Mouse (Mus musculus): ENCODE measurements around the gene Gm597. TPM values are rescaled to one million over a fixed set of nuclear protein-coding genes. Genes with fewer than 3 reads are reported as not detected.

Gene Gm597
- not detected in 2 replicates for polyA plus RNA-seq (2016; fragmentation: Nextera tagmentation; extraction: Ambion mirVana)

DNA sequence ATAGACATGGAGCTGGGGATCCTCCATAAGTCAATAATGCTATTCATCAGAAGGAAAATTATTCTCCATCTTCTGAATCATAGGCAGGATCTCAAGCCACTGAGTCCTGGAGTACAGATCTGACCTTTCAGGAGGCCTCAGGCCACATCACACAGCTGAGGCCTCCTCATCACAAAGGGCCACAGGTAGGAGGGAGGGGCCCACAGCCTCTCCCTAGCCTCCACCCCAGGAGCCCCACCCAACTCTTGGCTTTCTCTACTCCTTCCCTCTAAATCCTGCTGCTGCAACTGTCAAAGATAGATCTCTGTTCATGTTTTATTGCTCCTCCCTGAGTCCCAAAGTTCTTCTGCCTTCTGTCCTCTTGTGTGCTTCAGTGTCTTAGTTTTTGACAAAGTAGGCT, at the start of gene Gm597:
TSS of gene Gm597 (minus strand) at position 101 of the 400 bp plus-strand sequence.
- Histone ChIP-seq H3K9me3 (no peaks in the 10 kb centered on the region), H3K9ac (replicated peaks) (no peak within 1 kb of the TSS), H3K4me1 (replicated peaks) (no peaks in the 10 kb centered on the region), H3K36me3 (no peaks in the 10 kb centered on the region), H3K27me3 (no peaks in the 10 kb centered on the region), H3K27ac (no peak within 1 kb of the TSS), H3K4me2 (no peak within 1 kb of the TSS), H3K4me3 (replicated peaks) (no peak within 1 kb of the TSS)
- no peak for ATAC-seq (ENCODE audit: insufficient number of reproducible peaks, insufficient read depth, low FRiP score, low TSS enrichment, low read depth)

GRCm38 (mm10) chr1:28807689-28808088, 27.6 kb upstream of the Gm597 start:
- Histone ChIP-seq H3K4me2 (no peak overlapping the region), H3K4me1 (replicated peaks) (no peaks in the 10 kb centered on the region), H3K27me3 (no peaks in the 10 kb centered on the region), H3K36me3 (no peaks in the 10 kb centered on the region), H3K4me3 (replicated peaks) (no peak overlapping the region), H3K9ac (replicated peaks) (no peak overlapping the region), H3K27ac (no peak overlapping the region), H3K9me3 (no peaks in the 10 kb centered on the region)
- 92% methylated on average over 1 of the region's 1 CpGs for WGBS
- no peak for ATAC-seq (ENCODE audit: insufficient number of reproducible peaks, insufficient read depth, low FRiP score, low TSS enrichment, low read depth)

GRCm38 (mm10) chr1:28806618-28807017, 26.6 kb upstream of the Gm597 start:
- no peak overlapping the region for H3K9ac ChIP-seq (replicated peaks)
- H3K4me1 ChIP-seq (replicated peaks) = no peaks in the 10 kb centered on the region
- no peak overlapping the region for H3K27ac ChIP-seq
- no peaks in the 10 kb centered on the region for H3K27me3 ChIP-seq
- no peaks in the 10 kb centered on the region for H3K36me3 ChIP-seq
- ATAC-seq (ENCODE audit: insufficient number of reproducible peaks, insufficient read depth, low FRiP score, low TSS enrichment, low read depth) = no peak
- H3K9me3 ChIP-seq = no peaks in the 10 kb centered on the region
- no peak overlapping the region for H3K4me3 ChIP-seq (replicated peaks)
- H3K4me2 ChIP-seq = no peak overlapping the region

GRCm38 (mm10) chr1:28800881-28801280, 20.8 kb upstream of the Gm597 start:
- ATAC-seq (ENCODE audit: insufficient number of reproducible peaks, insufficient read depth, low FRiP score, low TSS enrichment, low read depth) = no peak
- H3K27me3 ChIP-seq = no peaks in the 10 kb centered on the region
- no peak overlapping the region for H3K4me3 ChIP-seq (replicated peaks)
- H3K9me3 ChIP-seq = no peaks in the 10 kb centered on the region
- no peaks in the 10 kb centered on the region for H3K4me1 ChIP-seq (replicated peaks)
- H3K27ac ChIP-seq = no peak overlapping the region
- H3K9ac ChIP-seq (replicated peaks) = no peak overlapping the region
- H3K4me2 ChIP-seq = no peak overlapping the region
- WGBS = 82% methylated on average over 14 of the region's 14 CpGs
- H3K36me3 ChIP-seq = no peaks in the 10 kb centered on the region

Data from limb, embryonic 12.5 days (tissue).